Mouse (Mus musculus) spleen, postnatal 36 days (tissue): ENCODE results near the gene Abi1.
"Not testable (repeated sequence)": the region's sequence is repeated elsewhere in the genome, so short reads cannot be mapped to it uniquely, and the experiment has no call there.

ENCODE experiments used
- DNase-seq, 2 experiments: peaks; one replicate each; pipeline ENCODE4 v3.0.0; 2022; ENCODE audit warnings: low spot score in 2 of 2, mixed read lengths in 1 of 2

Gene Abi1

DNA sequence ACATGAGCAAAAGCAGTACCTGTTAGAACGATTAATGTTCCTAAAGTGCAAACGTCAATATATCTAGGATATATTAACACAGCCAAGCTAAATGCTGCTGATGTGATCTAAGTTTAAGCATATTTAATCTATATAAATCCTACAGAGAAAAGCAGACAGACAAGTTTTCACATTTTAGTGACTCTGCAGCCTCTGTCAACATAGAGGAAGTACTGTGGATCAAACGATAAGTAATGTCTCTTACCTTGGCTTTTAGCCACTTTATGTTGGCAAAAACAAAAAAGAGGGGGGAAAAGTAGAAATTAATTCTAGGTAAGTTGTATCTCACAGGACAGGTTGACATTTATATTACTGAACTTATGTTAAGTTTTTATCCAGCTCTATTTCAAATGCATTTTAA lies 77.1 kb downstream of the Abi1 start:
- no peak for DNase-seq

DNA sequence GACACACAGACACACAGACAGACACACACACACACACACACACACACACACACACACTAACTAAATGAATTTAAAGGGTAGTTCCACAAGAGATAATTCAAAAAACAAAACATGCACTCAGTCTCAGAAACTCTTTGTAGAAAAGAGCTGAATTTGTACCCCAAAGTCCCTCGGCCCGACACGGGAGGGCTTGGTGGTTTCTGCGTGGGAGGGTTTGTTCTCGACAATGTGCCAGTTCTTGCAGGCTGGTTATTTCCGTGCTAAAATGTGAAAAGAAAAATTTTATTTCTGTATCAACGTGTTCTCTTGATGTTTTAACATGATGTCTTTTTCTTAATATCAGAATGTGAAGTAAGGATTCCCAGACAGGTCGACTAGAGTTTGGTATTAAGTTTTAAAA lies 77.8 kb downstream of the Abi1 start:
- DNase-seq: no peak

DNA sequence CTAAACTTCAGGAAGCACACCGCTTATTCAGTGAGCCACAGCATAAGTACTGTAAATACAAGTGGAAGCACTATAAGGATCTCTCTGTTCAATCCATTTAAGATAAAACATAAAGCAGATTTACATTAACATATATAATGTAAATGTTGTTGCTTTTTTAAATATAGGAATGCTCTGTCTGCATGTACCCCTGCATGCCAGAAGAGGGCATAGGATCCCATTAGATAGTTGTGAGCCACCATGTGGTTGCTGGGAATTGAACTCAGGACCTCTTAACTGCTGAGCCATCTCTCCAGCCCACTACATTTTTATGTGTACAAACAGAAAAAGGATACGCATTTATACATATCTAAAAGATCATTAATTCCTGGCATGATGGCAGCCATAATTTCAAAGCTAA lies 78.4 kb downstream of the Abi1 start:
- no peak for DNase-seq

DNA sequence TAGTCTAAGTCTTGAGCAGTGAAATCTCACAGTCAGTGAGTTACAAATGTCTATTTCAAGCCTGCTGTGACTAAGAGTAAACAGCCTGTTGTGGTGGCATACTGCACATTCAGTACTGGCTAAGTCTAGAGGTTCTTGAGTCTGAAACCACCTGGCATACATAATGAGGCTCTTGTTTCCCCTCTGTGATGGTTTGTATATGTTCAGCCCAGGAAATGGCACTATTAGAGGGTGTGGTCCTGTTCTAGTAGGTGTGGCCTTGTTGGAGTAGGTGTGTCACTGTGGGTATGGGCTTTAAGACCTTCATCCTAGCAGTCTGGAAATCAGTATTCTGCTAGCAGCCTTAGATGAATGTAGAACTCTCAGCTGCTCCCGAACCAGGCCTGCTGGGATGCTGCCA lies 82.6 kb downstream of the Abi1 start:
- peak; percentile 41 to 46 for DNase-seq

- no peak for DNase-seq
Observed at GRCm38 (mm10) chr2:22955914-22956313, 84.1 kb downstream of the Abi1 start.

DNA sequence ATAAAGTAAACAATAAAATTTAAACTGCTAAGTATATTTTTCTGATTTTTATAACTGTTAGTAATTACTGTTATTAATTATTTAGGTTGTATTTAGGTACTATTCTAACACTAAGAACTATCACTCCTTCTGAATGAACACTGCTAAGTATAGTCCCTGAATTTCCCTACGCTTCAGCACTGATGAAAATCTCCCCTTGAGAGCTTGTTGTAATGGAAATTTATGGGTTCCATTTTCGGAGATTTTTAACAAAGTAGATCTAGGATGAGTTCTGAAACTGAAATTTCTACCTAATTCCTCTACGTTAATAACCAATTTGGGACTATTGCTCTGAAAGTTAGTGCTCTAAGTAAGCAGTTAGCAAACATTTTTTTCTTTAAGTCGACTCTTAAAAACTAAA lies 85.8 kb downstream of the Abi1 start:
- DNase-seq: no peak

GRCm38 (mm10) chr2:22949956-22950355 lies 90.1 kb downstream of the Abi1 start:
- no peak for DNase-seq

GRCm38 (mm10) chr2:22933556-22933955 lies 106.5 kb downstream of the Abi1 start:
- no peak for DNase-seq

- no peak for DNase-seq
Observed at GRCm38 (mm10) chr2:22928259-22928658, 111.8 kb downstream of the Abi1 start.

GRCm38 (mm10) chr2:22925911-22926310 lies 114.1 kb downstream of the Abi1 start:
- not testable (repeated sequence) for DNase-seq

DNA sequence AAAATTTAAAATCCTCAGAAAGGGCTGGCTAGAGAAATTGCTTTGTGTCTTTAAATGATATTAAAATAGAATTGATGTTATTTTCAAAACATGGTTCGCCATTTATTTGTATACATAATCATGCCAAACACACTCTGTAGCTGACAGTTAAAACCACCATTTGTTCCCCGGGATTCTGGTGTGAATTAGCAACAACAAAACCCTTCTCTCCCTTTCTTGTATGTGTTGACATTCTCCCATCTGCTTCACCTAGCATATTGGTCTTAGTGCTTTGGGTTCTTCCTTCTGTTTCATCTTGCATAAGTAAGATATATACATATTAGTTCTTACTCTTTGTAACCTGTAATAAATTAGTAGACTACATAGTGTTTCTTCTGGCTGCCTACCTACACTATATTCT lies 121.4 kb downstream of the Abi1 start:
- DNase-seq: no peak

- DNase-seq: no peak
Observed at GRCm38 (mm10) chr2:22914421-22914820, 125.6 kb downstream of the Abi1 start.

- no peak for DNase-seq
Observed at GRCm38 (mm10) chr2:22903947-22904346, 136.1 kb downstream of the Abi1 start.

DNA sequence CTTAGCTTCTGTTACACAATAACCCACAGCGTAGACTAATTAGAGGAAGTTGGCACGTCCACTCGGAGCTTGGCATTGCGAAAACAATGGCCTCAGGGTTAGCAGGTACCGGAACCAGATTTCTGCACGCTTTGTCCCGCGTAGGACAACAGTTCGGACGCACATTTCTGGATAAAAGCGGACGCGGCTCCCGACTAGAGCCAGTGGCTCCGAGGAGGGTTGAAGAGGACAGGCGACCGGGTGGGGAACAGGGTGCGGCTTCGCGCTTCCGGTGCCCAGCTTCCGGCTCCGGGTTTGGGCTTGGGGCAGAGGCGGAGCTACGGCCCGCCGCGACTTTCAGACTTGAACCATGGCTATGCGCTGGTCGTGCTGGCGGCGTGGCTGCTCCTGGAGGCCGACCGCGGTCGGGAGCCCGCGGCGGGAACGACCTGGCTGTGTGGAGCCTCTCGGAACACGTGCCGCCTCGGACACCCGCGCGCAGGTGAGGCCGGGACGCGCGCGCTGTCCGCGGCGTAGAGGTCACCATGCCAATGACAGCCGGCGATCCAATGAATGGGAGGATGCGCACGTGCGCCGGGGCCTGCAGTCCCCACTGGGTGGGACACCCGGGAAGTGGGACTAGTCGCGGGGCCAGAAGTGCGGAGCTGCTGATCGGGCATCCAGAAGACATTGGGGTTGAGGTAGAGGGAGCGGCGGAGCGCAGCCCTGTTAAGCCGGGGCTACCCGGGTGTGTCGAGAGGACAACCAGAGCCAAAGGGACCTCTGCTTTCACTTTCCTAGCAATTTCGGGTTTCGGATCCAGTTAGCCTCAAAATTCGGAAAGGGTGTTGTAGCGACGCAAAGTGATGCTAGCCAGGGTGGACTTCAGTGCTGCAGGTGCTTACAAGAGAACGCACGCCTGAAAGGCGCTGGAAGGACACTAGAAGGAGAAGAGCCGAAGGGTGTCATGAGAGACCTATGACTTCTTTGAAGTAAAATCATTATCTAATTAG lies 144.5 kb downstream of the Abi1 start, which contains the start of gene Pdss1:
Pdss1 (plus strand) TSS at position 241 of the 992 bp plus-strand sequence.
- DNase-seq: peak; percentile 86 to 87

DNA sequence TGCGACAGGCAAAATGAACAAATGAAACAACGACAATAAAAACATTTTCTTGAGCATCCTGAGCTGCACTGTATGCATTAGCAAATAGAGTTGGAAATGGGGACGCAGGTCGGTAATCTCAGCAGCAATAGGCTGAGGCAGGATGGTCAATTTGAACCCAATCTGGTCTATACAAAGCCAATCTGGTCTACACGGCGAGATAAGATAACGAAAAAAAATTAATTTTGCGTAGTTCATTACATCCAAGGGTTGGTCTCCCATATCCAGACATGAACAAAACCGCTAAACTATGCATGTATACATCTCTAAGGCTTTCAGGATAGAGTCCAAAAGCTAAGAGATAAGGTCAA lies 145.1 kb downstream of the Abi1 start:
- DNase-seq: no peak
